Mouse (Mus musculus) erythroblast, embryonic 14.5 days (primary cell): ENCODE measurements around the gene Lrr1.

Experiments used
- GATA1 ChIP-seq: IDR thresholded peaks from 2 replicates; pipeline ENCODE4 v1.6.1; 2012; ENCODE audit warnings: low read length, inconsistent platforms, mixed read lengths
- TAL1 ChIP-seq: IDR thresholded peaks from 3 replicates; pipeline ENCODE4 v1.6.1; 2012; ENCODE audit warnings: low read length, inconsistent platforms, mixed read lengths

- no peak for TF ChIP-seq GATA1
- TF ChIP-seq TAL1 = no peak
Measured at GRCm38 (mm10) chr12:69207926-69208325, 39.3 kb downstream of the Lrr1 start.
